Mouse (Mus musculus): Measurements from ENCODE around the gene 6030468B19Rik. TPM values are rescaled to one million over a fixed set of nuclear protein-coding genes. Genes with fewer than 3 reads are reported as not detected.

6030468B19Rik gene
- polyA plus RNA-seq, 1 experiment from 2014 or later, result 90.0 TPM

Other genes starting within 250 kb of the 6030468B19Rik start
- gene Tnrc6c, start 143.4 kb upstream of the 6030468B19Rik start, polyA plus RNA-seq (2015; fragmentation: Nextera tagmentation; extraction: Ambion mirVana), result 2.4 and 3.0 TPM in 2 replicates
- 15.0 and 20.4 TPM in 2 replicates for gene Tmc8, start 15.6 kb upstream of the 6030468B19Rik start, polyA plus RNA-seq (2015; fragmentation: Nextera tagmentation; extraction: Ambion mirVana)
- gene Tmc6, start 15.5 kb upstream of the 6030468B19Rik start, polyA plus RNA-seq (2015; fragmentation: Nextera tagmentation; extraction: Ambion mirVana), result 51.0 and 57.8 TPM in 2 replicates
- gene Gm20708, start 12.0 kb downstream of the 6030468B19Rik start, polyA plus RNA-seq (2015; fragmentation: Nextera tagmentation; extraction: Ambion mirVana), result 0.28 and 0.45 TPM in 2 replicates
- gene Syngr2, start 12.0 kb downstream of the 6030468B19Rik start, polyA plus RNA-seq (2015; fragmentation: Nextera tagmentation; extraction: Ambion mirVana), result 49.2 and 54.7 TPM in 2 replicates
- gene Afmid, start 28.3 kb downstream of the 6030468B19Rik start, polyA plus RNA-seq (2015; fragmentation: Nextera tagmentation; extraction: Ambion mirVana), result 11.8 and 12.0 TPM in 2 replicates
- 136 and 138 TPM in 2 replicates for gene Tk1, start 28.4 kb downstream of the 6030468B19Rik start, polyA plus RNA-seq (2015; fragmentation: Nextera tagmentation; extraction: Ambion mirVana)
- 306 and 347 TPM in 2 replicates for gene Birc5, start 51.6 kb downstream of the 6030468B19Rik start, polyA plus RNA-seq (2015; fragmentation: Nextera tagmentation; extraction: Ambion mirVana)
- gene Tmem235, start 63.1 kb downstream of the 6030468B19Rik start, polyA plus RNA-seq (2015; fragmentation: Nextera tagmentation; extraction: Ambion mirVana), result not detected in 2 replicates
- gene Tha1, start 75.8 kb downstream of the 6030468B19Rik start, polyA plus RNA-seq (2015; fragmentation: Nextera tagmentation; extraction: Ambion mirVana), result 1.6 and 1.8 TPM in 2 replicates
- 7.3 and 7.5 TPM in 2 replicates for gene Socs3, start 172.4 kb downstream of the 6030468B19Rik start, polyA plus RNA-seq (2015; fragmentation: Nextera tagmentation; extraction: Ambion mirVana)
- gene Pgs1, start 188.6 kb downstream of the 6030468B19Rik start, polyA plus RNA-seq (2015; fragmentation: Nextera tagmentation; extraction: Ambion mirVana), result 14.6 and 17.6 TPM in 2 replicates